Mouse (Mus musculus) myocyte (in vitro differentiated cells): ENCODE measurements at regions not wholly inside any gene's neighbourhood (a gene's known extent, or its start where the extent isn't known, plus 50 kb on each side); places are given as distances from the start of the nearest gene placed in this dataset.

ENCODE experiments used
- CEBPB ChIP-seq: IDR thresholded peaks from 2 replicates; pipeline ENCODE4 v1.6.1; 2011; ENCODE audit warnings: mild to moderate bottlenecking, moderate library complexity; ENCODE audit not compliant: poor library complexity, insufficient read depth, severe bottlenecking
- MAX ChIP-seq: IDR thresholded peaks from one replicate; pipeline ENCODE4 v1.6.1; 2011; ENCODE audit warnings: low read depth, mild to moderate bottlenecking, control low read depth
- POLR2A ChIP-seq: IDR thresholded peaks from one replicate; pipeline ENCODE4 v1.6.1; 2011; ENCODE audit warnings: low read depth, mild to moderate bottlenecking, control low read depth, moderate library complexity; ENCODE audit not compliant: insufficient read length
- POLR2AphosphoS2 ChIP-seq: IDR thresholded peaks from one replicate; pipeline ENCODE4 v1.6.1; 2011; ENCODE audit warnings: low read depth, control low read depth; ENCODE audit not compliant: insufficient read length
- REST ChIP-seq: IDR thresholded peaks from one replicate; pipeline ENCODE4 v1.6.1; 2011; ENCODE audit warnings: mild to moderate bottlenecking, control low read depth, moderate library complexity; ENCODE audit not compliant: insufficient read depth, insufficient read length
- TCF12 ChIP-seq: IDR thresholded peaks from one replicate; pipeline ENCODE4 v1.6.1; 2011; ENCODE audit warnings: mild to moderate bottlenecking, control low read depth; ENCODE audit not compliant: poor library complexity, insufficient read depth, severe bottlenecking
- TCF3 ChIP-seq: IDR thresholded peaks from one replicate; pipeline ENCODE4 v1.6.1; 2011; ENCODE audit warnings: low read depth, control low read depth; ENCODE audit not compliant: insufficient read length
- USF1 ChIP-seq: IDR thresholded peaks from one replicate; pipeline ENCODE4 v1.6.1; 2011; ENCODE audit warnings: low read depth, mild to moderate bottlenecking, control low read depth, moderate library complexity

- TF ChIP-seq CEBPB, result no peak
- no peak for TF ChIP-seq MAX
- no peak for TF ChIP-seq TCF12
- TF ChIP-seq USF1, result no peak
- TF ChIP-seq TCF3, result no peak
- TF ChIP-seq POLR2A, result no peak
- no peak for TF ChIP-seq REST
- no peak for TF ChIP-seq POLR2AphosphoS2
Measured at GRCm38 (mm10) chr17:79777874-79778395, 63.1 kb upstream of the Cyp1b1 start.
